Comparison of ENCODE assay signal across 18 mouse cellular contexts in the genomic region with DNA sequence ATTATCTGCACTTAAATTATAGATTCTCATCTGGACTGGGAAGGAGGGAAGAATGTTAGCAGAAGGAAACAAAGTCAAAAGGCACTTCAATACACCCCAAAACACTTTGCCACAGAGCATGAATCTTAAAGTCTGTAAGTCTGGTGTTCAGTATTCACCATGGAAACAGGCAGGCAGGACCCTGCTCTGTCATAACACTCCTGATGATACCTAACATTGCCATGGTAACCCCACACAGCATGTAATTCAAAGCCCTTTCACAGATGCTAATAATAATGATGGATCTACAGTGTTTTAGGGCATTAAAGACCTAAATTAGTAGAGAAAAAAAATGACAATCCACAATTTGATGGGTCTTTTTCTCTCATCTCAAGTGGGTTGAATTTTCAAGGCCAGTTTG.
A peak's percentile ranks its signal among the peaks of the same experiment; 100 is the strongest.
DNase-seq lines count a peak whose midpoint lies in the region; ATAC-seq and TF ChIP-seq lines count a peak whose summit lies in the region.
"Had no signal": no experiment of that assay in that cellular context is flagged by ENCODE, and none has a peak within 500 bp of the region (broad histone marks: within the 10 kb centered on the region; RNA-seq: fewer than 3 reads in every experiment).

No protein-coding gene starts in this region.

- no peaks in the 10 kb centered on the region for H3K36me3 ChIP-seq in neural tube, embryonic 13.5 days
- no peaks in the 10 kb centered on the region for H3K36me3 ChIP-seq in neural tube, embryonic 15.5 days
- H3K36me3 ChIP-seq in hindbrain, embryonic 16.5 days (ENCODE audit: control insufficient read depth, insufficient read depth, low read length) = no peaks in the 10 kb centered on the region
- H3K36me3 ChIP-seq: heart, embryonic 10.5 days; limb, embryonic 13.5 days had no signal

- H3K4me3 ChIP-seq in gastrocnemius, adult 2 months = no peak overlapping the region; the same call in 1 of the 2 replicates
- no peak overlapping the region for H3K4me3 ChIP-seq in neural tube, embryonic 13.5 days
- no peak overlapping the region for H3K4me3 ChIP-seq in neural tube, embryonic 15.5 days (replicated peaks)
- H3K4me3 ChIP-seq in hindbrain, embryonic 16.5 days (ENCODE audit: low read length) = no peak overlapping the region
- H3K4me3 ChIP-seq: heart, embryonic 10.5 days; kidney, embryonic 15.5 days; limb, embryonic 13.5 days had no signal

- no peak overlapping the region for H3K4me2 ChIP-seq in neural tube, embryonic 13.5 days
- no peak overlapping the region for H3K4me2 ChIP-seq in neural tube, embryonic 15.5 days
- no peak overlapping the region for H3K4me2 ChIP-seq in hindbrain, embryonic 16.5 days (ENCODE audit: low read length)
- H3K4me2 ChIP-seq: kidney, embryonic 15.5 days; limb, embryonic 13.5 days had no signal

- peak overlapping the region; percentile 78 for H3K27ac ChIP-seq in gastrocnemius, adult 2 months
- no peak overlapping the region for H3K27ac ChIP-seq in neural tube, embryonic 13.5 days (replicated peaks)
- H3K27ac ChIP-seq in neural tube, embryonic 15.5 days (replicated peaks) = no peak overlapping the region
- H3K27ac ChIP-seq in hindbrain, embryonic 16.5 days (ENCODE audit: low read depth, low read length) = no peak overlapping the region
- H3K27ac ChIP-seq: heart, embryonic 10.5 days; kidney, embryonic 15.5 days; limb, embryonic 13.5 days; liver, embryonic 14.5 days had no signal

- ATAC-seq in neural tube, embryonic 13.5 days (ENCODE audit: low read depth) = 0 out of 2 replicates have a peak, but pooled peaks have one; percentile 42
- ATAC-seq in neural tube, embryonic 15.5 days (ENCODE audit: low FRiP score) = no peak
- peak; percentile 78; the same call in 1 of the 2 replicates for ATAC-seq in hindbrain, embryonic 16.5 days

- peaks cover 49% of the 10 kb centered on the region for H3K4me1 ChIP-seq in neural tube, embryonic 13.5 days (replicated peaks)
- peaks cover 34% of the 10 kb centered on the region for H3K4me1 ChIP-seq in neural tube, embryonic 15.5 days
- H3K4me1 ChIP-seq in hindbrain, embryonic 16.5 days (ENCODE audit: control insufficient read depth, insufficient read depth, low read depth, low read length) = peaks cover 3% of the 10 kb centered on the region

- H3K9me3 ChIP-seq in neural tube, embryonic 13.5 days = no peaks in the 10 kb centered on the region
- H3K9me3 ChIP-seq in neural tube, embryonic 15.5 days (replicated peaks) = no peaks in the 10 kb centered on the region
- no peaks in the 10 kb centered on the region for H3K9me3 ChIP-seq in hindbrain, embryonic 16.5 days (ENCODE audit: control insufficient read depth, low read length)
- H3K9me3 ChIP-seq: heart, embryonic 10.5 days; kidney, embryonic 15.5 days; limb, embryonic 13.5 days had no signal

- H3K9ac ChIP-seq in neural tube, embryonic 13.5 days = no peak overlapping the region
- no peak overlapping the region for H3K9ac ChIP-seq in neural tube, embryonic 15.5 days (replicated peaks)
- no peak overlapping the region for H3K9ac ChIP-seq in hindbrain, embryonic 16.5 days (ENCODE audit: low read depth, low read length)
- H3K9ac ChIP-seq: kidney, embryonic 15.5 days; limb, embryonic 13.5 days; liver, embryonic 14.5 days had no signal

- intact Hi-C loops in gastrocnemius, adult 2 months (cut with DNase I) = no loop called here

- no peak for DNase-seq in gastrocnemius, adult 2 months
- no peak for DNase-seq in gastrocnemius, postnatal 10 days
- no peak for DNase-seq in thymus, postnatal 36 days
- DNase-seq in spleen, postnatal 4 days (ENCODE audit: low spot score in 2 of 2) = no peak
- DNase-seq in right cerebral cortex, postnatal 36 days (ENCODE audit: low spot score in 2 of 2) = no peak
- DNase-seq: adrenal gland, adult 8-10 months; cerebellum, adult 9-10 months; embryo, embryonic 11 days; gastrocnemius, postnatal 36 days; right cerebral cortex, postnatal 4 days had no signal

- H3K27me3 ChIP-seq in neural tube, embryonic 13.5 days = no peaks in the 10 kb centered on the region
- no peaks in the 10 kb centered on the region for H3K27me3 ChIP-seq in neural tube, embryonic 15.5 days (replicated peaks)
- H3K27me3 ChIP-seq in hindbrain, embryonic 16.5 days (replicated peaks; ENCODE audit: control insufficient read depth, insufficient read depth, low read length) = no peaks in the 10 kb centered on the region
- H3K27me3 ChIP-seq: CH12.LX; kidney, embryonic 15.5 days; limb, embryonic 13.5 days had no signal

- TF ChIP-seq CTCF in gastrocnemius, adult 2 months (IDR thresholded peaks at IDR 0.05) = no peak
